Mouse (Mus musculus) central nervous system, embryonic 18 days (tissue): Measurements from ENCODE around the gene Lyg2. TPM values are rescaled to one million over a fixed set of nuclear protein-coding genes. Genes with fewer than 3 reads are reported as not detected.

Source experiments
- polyA plus RNA-seq: library from polyadenylated mRNA; depleted of rRNA; stranded (reverse); fragments of >200 nt; gene quantifications from 2 replicates; pipeline ENCODE4 v1.2.3, GENCODE M21; 2012; rRNA removed

Gene Lyg2
- polyA plus RNA-seq: 0.03 TPM in 1 of 2 replicates, not detected in the other

GRCm38 (mm10) chr1:37916393-37916792 lies at the start of gene Lyg2:
Gene Lyg2, minus strand, starts transcription at chr1:37916493.

GRCm38 (mm10) chr1:37957659-37958058 lies 41.4 kb upstream of the Lyg2 start, which contains the start of gene Lyg1:
Gene Lyg1, minus strand, starts transcription at chr1:37957759.

GRCm38 (mm10) chr1:37890025-37890652 lies 26.2 kb downstream of the Lyg2 start, which contains the start of the genes Mitd1 and Mrpl30:
Gene Mitd1, minus strand, starts transcription at chr1:37890411.
Gene Mrpl30, plus strand, starts transcription at chr1:37890477.

GRCm38 (mm10) chr1:37871704-37872103 lies 44.6 kb downstream of the Lyg2 start, which contains the start of gene Lipt1:
Gene Lipt1, plus strand, starts transcription at chr1:37871738.

GRCm38 (mm10) chr1:37866286-37866685 lies 50.0 kb downstream of the Lyg2 start, which contains the start of gene Tsga10:
Gene Tsga10, minus strand, starts transcription at chr1:37866429.

Other genes starting within 250 kb of the Lyg2 start
- gene 2010300C02Rik, start 196.4 kb downstream of the Lyg2 start, polyA plus RNA-seq: 7.2 and 8.7 TPM in 2 replicates
- 17.3 and 19.1 TPM in 2 replicates for gene Tsga10, start 50.1 kb downstream of the Lyg2 start, polyA plus RNA-seq
- 7.0 and 7.1 TPM in 2 replicates for gene Lipt1, start 44.8 kb downstream of the Lyg2 start, polyA plus RNA-seq
- gene Mitd1, start 26.1 kb downstream of the Lyg2 start, polyA plus RNA-seq: 18.4 and 21.7 TPM in 2 replicates
- 169 and 177 TPM in 2 replicates for gene Mrpl30, start 26.0 kb downstream of the Lyg2 start, polyA plus RNA-seq
- gene Lyg1, start 41.3 kb upstream of the Lyg2 start, polyA plus RNA-seq: not detected in 2 replicates
- 50.4 and 61.7 TPM in 2 replicates for gene Txndc9, start 81.4 kb upstream of the Lyg2 start, polyA plus RNA-seq
- gene Eif5b, start 81.5 kb upstream of the Lyg2 start, polyA plus RNA-seq: 25.3 and 26.2 TPM in 2 replicates
- gene Rev1, start 213.3 kb upstream of the Lyg2 start, polyA plus RNA-seq: 29.9 and 30.1 TPM in 2 replicates